Mouse (Mus musculus) liver, embryonic 14.5 days (tissue): ENCODE measurements around the gene Ntsr2. TPM values are rescaled to one million over a fixed set of nuclear protein-coding genes. Genes with fewer than 3 reads are reported as not detected.

Source experiments
- ATAC-seq: fragments of 200-750 bp; cut with Nextera tagmentation; 2 replicates; pipeline ENCODE4 v1.8.0; 2017; ENCODE audit warnings: moderate number of reproducible peaks, mild to moderate bottlenecking, moderate library complexity; ENCODE audit not compliant: insufficient read depth
- DNase-seq, 3 experiments: peaks; one replicate each; pipeline ENCODE4 v3.0.0-alpha.2; 2012 to 2013; ENCODE audit warnings: low read depth in 3 of 3, low spot score in 3 of 3
- H3K27ac ChIP-seq: fragments of 300-500 bp; sonication (generic); 2 replicates; pipeline ENCODE4 v1.5.1; 2014; ENCODE audit warnings: moderate library complexity, mild to moderate bottlenecking, control low read depth, inconsistent platforms
- H3K27me3 ChIP-seq: fragments of 300-500 bp; sonication (generic); 2 replicates; pipeline ENCODE4 v1.6.1; 2014; ENCODE audit warnings: mild to moderate bottlenecking, low read length, moderate library complexity; ENCODE audit not compliant: control insufficient read depth, insufficient read depth
- H3K36me3 ChIP-seq: fragments of 300-500 bp; sonication (generic); replicated peaks from 2 replicates; pipeline ENCODE4 v1.6.1; 2014; ENCODE audit warnings: low read depth; ENCODE audit not compliant: control insufficient read depth, insufficient read depth
- H3K4me1 ChIP-seq, 2 experiments: fragments of 200-500 bp in 1 of 2; fragments of 300-500 bp in 1 of 2; sonication (generic) in 1 of 2; replicated peaks; 2 replicates each; pipeline ENCODE4 v1.6.1; 2012 to 2014; ENCODE audit warnings: antibody characterized with exemption in 1 of 2, inconsistent platforms in 1 of 2, low read length in 1 of 2; ENCODE audit not compliant: control insufficient read depth in 2 of 2, insufficient read depth in 2 of 2
- H3K4me2 ChIP-seq: fragments of 300-500 bp; sonication (generic); 2 replicates; pipeline ENCODE4 v1.6.1; 2014; ENCODE audit warnings: low read depth, mild to moderate bottlenecking, control low read depth, moderate library complexity
- H3K4me3 ChIP-seq, 2 experiments: fragments of 200-500 bp in 1 of 2; fragments of 300-500 bp in 1 of 2; sonication (generic) in 1 of 2; 2 replicates each; pipeline ENCODE4 v1.5.1; 2012 to 2014; ENCODE audit warnings: low read depth in 2 of 2, low read length in 2 of 2, mild to moderate bottlenecking in 2 of 2, control low read depth in 1 of 2, inconsistent platforms in 1 of 2, moderate library complexity in 1 of 2; ENCODE audit not compliant: insufficient read depth in 1 of 2
- H3K9ac ChIP-seq: fragments of 300-500 bp; sonication (generic); replicated peaks from 2 replicates; pipeline ENCODE4 v1.6.1; 2014; ENCODE audit warnings: mild to moderate bottlenecking, control low read depth, moderate library complexity
- H3K9me3 ChIP-seq: fragments of 300-500 bp; sonication (generic); 2 replicates; pipeline ENCODE4 v1.6.1; 2016; ENCODE audit warnings: low read length, mixed read lengths; ENCODE audit not compliant: control insufficient read depth
- CTCF ChIP-seq: IDR thresholded peaks from 2 replicates; pipeline ENCODE4 v1.5.1; 2016; ENCODE audit warnings: antibody characterized with exemption, low read depth, control low read depth
- EP300 ChIP-seq: IDR thresholded peaks from 2 replicates; pipeline ENCODE4 v1.6.1; 2016; ENCODE audit warnings: antibody characterized with exemption, low read depth
- WGBS: fragments of 180-500 bp; shearing (Covaris S2); extraction: QIAGEN DNeasy Blood & Tissue Kit; methylation state at CpG from one replicate; pipeline ENCODE4 v1.1.7; 2014; ENCODE audit not compliant: insufficient replicate concordance; 5-methylcytosine and 5-hydroxymethylcytosine counted together
- polyA plus RNA-seq, 2 experiments: library from polyadenylated mRNA; depleted of rRNA in 1 of 2; stranded (reverse) in 1 of 2; unstranded in 1 of 2; fragments of >200 nt; fragmentation: Nextera tagmentation in 1 of 2; extraction: Ambion mirVana in 1 of 2; gene quantifications; 2 replicates each; pipeline versions ENCODE4 v1.2.1 to v1.2.3; 2012 to 2014

The Ntsr2 gene
- polyA plus RNA-seq, 2 experiments, result not detected

GRCm38 (mm10) chr12:16661936-16662335, 8.8 kb downstream of the Ntsr2 start:
- 67% methylated on average over 2 of the region's 2 CpGs for WGBS
- H3K27ac ChIP-seq, result no peak overlapping the region
- H3K4me2 ChIP-seq, result no peak overlapping the region
- no peak for TF ChIP-seq CTCF
- TF ChIP-seq EP300, result no peak
- H3K4me3 ChIP-seq, result no peak overlapping the region
- ATAC-seq (no peak), DNase-seq (no peak)
- H3K9ac ChIP-seq, result no peak overlapping the region
- H3K4me1 ChIP-seq, result no peaks in the 10 kb centered on the region
- no peaks in the 10 kb centered on the region for H3K36me3 ChIP-seq
- H3K9me3 ChIP-seq, result no peaks in the 10 kb centered on the region
- no peaks in the 10 kb centered on the region for H3K27me3 ChIP-seq

DNA sequence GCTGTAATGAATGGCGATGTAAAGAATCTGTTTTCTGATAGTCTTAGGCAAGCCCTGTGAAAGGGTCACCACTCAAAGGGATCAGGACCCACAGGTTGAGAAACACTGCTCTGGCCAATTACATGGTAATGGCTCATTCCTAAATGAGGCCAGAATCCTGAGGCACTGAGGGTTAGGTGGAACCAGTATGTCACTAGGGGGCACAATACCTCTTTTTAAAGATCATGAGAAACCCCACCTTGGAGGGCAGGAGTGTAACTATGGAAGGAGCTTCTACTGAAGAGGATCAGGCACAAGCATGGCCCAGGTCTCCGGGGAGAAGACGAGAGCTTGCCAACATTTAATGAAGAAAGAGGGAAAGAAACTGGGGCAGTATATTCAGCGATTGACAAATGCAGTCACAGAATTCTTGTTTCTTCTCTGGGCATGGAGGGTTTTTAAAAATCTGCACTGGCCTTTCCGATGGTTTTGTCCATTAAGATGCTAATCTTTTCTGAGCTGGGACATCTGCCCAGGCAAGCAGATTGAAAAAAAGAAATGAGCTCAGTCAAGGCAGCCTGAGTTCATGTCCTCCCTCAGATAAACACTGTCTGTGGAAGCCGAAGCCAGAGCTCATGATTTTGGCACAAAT, 9.9 kb downstream of the Ntsr2 start:
- Histone ChIP-seq H3K4me1 (no peaks in the 10 kb centered on the region), H3K9me3 (no peaks in the 10 kb centered on the region), H3K27me3 (no peaks in the 10 kb centered on the region), H3K4me2 (no peak overlapping the region), H3K4me3 (no peak overlapping the region), H3K27ac (no peak overlapping the region), H3K9ac (no peak overlapping the region), H3K36me3 (no peaks in the 10 kb centered on the region)
- no peak for TF ChIP-seq EP300
- no peak for TF ChIP-seq CTCF
- WGBS, result 56% methylated on average over 6 of the region's 6 CpGs
- DNase-seq (no peak), ATAC-seq (no peak)

DNA sequence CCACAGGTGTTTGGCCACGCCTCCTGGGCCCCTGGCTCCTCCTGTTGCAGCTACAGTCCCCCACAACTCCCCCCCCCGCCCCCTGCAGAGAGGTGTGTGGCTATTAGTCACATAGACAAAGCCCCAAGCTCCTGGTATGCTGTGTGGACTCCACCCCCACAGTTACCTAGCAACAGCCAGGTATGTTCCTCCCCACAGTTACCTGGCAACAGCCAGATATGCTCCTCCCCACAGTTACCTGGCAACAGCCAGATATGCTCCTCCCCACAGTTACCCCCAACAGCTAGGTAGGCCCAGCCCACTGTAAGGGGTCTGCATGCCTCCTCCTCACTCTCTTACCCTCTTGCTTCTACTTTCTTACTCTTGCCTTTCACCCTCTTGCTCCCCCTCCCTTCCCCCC, 11.8 kb downstream of the Ntsr2 start:
- TF ChIP-seq EP300, result no peak
- no peak for TF ChIP-seq CTCF
- H3K27ac ChIP-seq, result no peak overlapping the region
- ATAC-seq, result no peak
- no peaks in the 10 kb centered on the region for H3K9me3 ChIP-seq
- H3K4me2 ChIP-seq, result no peak overlapping the region
- no peaks in the 10 kb centered on the region for H3K4me1 ChIP-seq
- H3K36me3 ChIP-seq, result no peaks in the 10 kb centered on the region
- H3K9ac ChIP-seq, result no peak overlapping the region
- no peaks in the 10 kb centered on the region for H3K27me3 ChIP-seq
- H3K4me3 ChIP-seq, result no peak overlapping the region
- DNase-seq, result no peak
- WGBS, result 20% methylated on average over 2 of the region's 2 CpGs

DNA sequence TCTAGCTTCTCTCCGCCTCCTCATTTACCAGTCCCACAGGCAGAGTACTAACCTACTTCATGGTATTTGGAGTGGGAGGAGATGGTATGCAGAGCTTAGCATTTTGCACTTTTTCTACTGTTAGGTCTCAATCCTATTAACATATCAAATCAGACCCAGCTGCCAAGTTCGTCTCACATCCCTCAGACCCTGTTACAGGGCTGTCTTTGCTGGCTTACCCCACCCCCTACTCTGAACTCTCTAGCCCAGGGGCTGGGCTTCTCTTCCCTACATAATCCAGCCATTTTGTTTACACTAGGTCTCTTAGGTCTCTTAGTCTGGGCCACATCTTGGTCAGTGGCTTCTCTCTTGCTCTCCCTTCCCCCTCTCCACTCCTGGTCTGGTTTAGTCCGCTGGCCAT, 16.0 kb downstream of the Ntsr2 start:
- Histone ChIP-seq H3K4me2 (no peak overlapping the region), H3K4me3 (no peak overlapping the region), H3K4me1 (no peaks in the 10 kb centered on the region), H3K9ac (no peak overlapping the region), H3K9me3 (no peaks in the 10 kb centered on the region), H3K27ac (no peak overlapping the region), H3K36me3 (no peaks in the 10 kb centered on the region), H3K27me3 (no peaks in the 10 kb centered on the region)
- ATAC-seq (no peak), DNase-seq (no peak)
- no peak for TF ChIP-seq CTCF
- TF ChIP-seq EP300, result no peak
- 37% methylated on average over 3 of the region's 3 CpGs for WGBS

GRCm38 (mm10) chr12:16672246-16672645, 19.1 kb downstream of the Ntsr2 start:
- TF ChIP-seq CTCF (no peak), EP300 (no peak)
- no peaks in the 10 kb centered on the region for H3K9me3 ChIP-seq
- 81% methylated on average over 10 of the region's 10 CpGs for WGBS
- H3K36me3 ChIP-seq, result no peaks in the 10 kb centered on the region
- no peak for ATAC-seq
- H3K4me2 ChIP-seq, result no peak overlapping the region
- no peak overlapping the region for H3K4me3 ChIP-seq
- no peak for DNase-seq
- no peak overlapping the region for H3K27ac ChIP-seq
- H3K27me3 ChIP-seq, result no peaks in the 10 kb centered on the region
- no peak overlapping the region for H3K9ac ChIP-seq
- no peaks in the 10 kb centered on the region for H3K4me1 ChIP-seq
